Mouse (Mus musculus): ENCODE data around the gene Txnrd3. TPM values are rescaled to one million over a fixed set of nuclear protein-coding genes. Genes with fewer than 3 reads are reported as not detected.

Txnrd3 gene
- total RNA-seq (2021) = 10 to 100 TPM; 15.0 to 15.8 TPM

GRCm38 (mm10) chr6:89643798-89644270 is at the start of gene Txnrd3:
TSS of gene Txnrd3 (plus strand) at chr6:89643988.
- DNase-seq (ENCODE audit: low spot score) = peak; percentile 86
- intact Hi-C loops (cut with DNase I) = no loop called here

GRCm38 (mm10) chr6:89595018-89595776 is 48.6 kb upstream of the Txnrd3 start, which contains the start of gene Chchd6:
TSS of gene Chchd6 (minus strand) at chr6:89595652.
- peak; percentile 87 for DNase-seq (ENCODE audit: low spot score)
- intact Hi-C loops (cut with DNase I) = no loop called here

GRCm38 (mm10) chr6:89595777-89596146 is 48.0 kb upstream of the Txnrd3 start:
- intact Hi-C loops (cut with DNase I) = no loop called here
- DNase-seq (ENCODE audit: low spot score) = no peak

GRCm38 (mm10) chr6:89596510-89596909 is 47.3 kb upstream of the Txnrd3 start:
- no peak for DNase-seq (ENCODE audit: low spot score)
- intact Hi-C loops (cut with DNase I) = no loop called here

GRCm38 (mm10) chr6:89606096-89606495 is 37.7 kb upstream of the Txnrd3 start:
- no peak for DNase-seq (ENCODE audit: low spot score)
- intact Hi-C loops (cut with DNase I) = no loop called here

GRCm38 (mm10) chr6:89607999-89608398 is 35.8 kb upstream of the Txnrd3 start:
- DNase-seq (ENCODE audit: low spot score) = no peak
- intact Hi-C loops (cut with DNase I) = no loop called here

- DNase-seq (ENCODE audit: low spot score) = no peak
- intact Hi-C loops (cut with DNase I) = no loop called here
These were observed 30.3 kb upstream of the Txnrd3 start for GRCm38 (mm10) chr6:89613336-89614106.

GRCm38 (mm10) chr6:89614107-89614471 is 29.7 kb upstream of the Txnrd3 start:
- no peak for DNase-seq (ENCODE audit: low spot score)
- intact Hi-C loops (cut with DNase I) = no loop called here

GRCm38 (mm10) chr6:89614596-89615372 is 29.0 kb upstream of the Txnrd3 start:
- intact Hi-C loops (cut with DNase I) = no loop called here

GRCm38 (mm10) chr6:89615373-89615755 is 28.4 kb upstream of the Txnrd3 start:
- DNase-seq (ENCODE audit: low spot score) = no peak
- intact Hi-C loops (cut with DNase I) = no loop called here

More at GRCm38 (mm10) chr6:89614596-89615372, 29.0 kb upstream of the Txnrd3 start:
- DNase-seq (ENCODE audit: low spot score) = no peak

- no peak for DNase-seq (ENCODE audit: low spot score)
- intact Hi-C loops (cut with DNase I) = no loop called here
These were observed 21.1 kb upstream of the Txnrd3 start for GRCm38 (mm10) chr6:89622647-89623046.

GRCm38 (mm10) chr6:89628045-89628785 is 15.6 kb upstream of the Txnrd3 start:
- intact Hi-C loops (cut with DNase I) = no loop called here

GRCm38 (mm10) chr6:89631809-89632562 is 11.8 kb upstream of the Txnrd3 start:
- intact Hi-C loops (cut with DNase I) = loop anchor here (2.0 to 5.0 kb wide), 4 partner anchors 75 to 705 kb away; partner anchors contain the start of gene Plxna1
- DNase-seq (ENCODE audit: low spot score) = peak; percentile 65

More at GRCm38 (mm10) chr6:89628045-89628785, 15.6 kb upstream of the Txnrd3 start:
- DNase-seq (ENCODE audit: low spot score) = no peak

GRCm38 (mm10) chr6:89633115-89633514 is 10.7 kb upstream of the Txnrd3 start:
- DNase-seq (ENCODE audit: low spot score) = no peak
- intact Hi-C loops (cut with DNase I) = loop anchor here (2.0 to 5.0 kb wide), 3 partner anchors 270 to 706 kb away; partner anchors contain the start of gene Plxna1

- peak; percentile 29 for DNase-seq (ENCODE audit: low spot score)
- intact Hi-C loops (cut with DNase I) = loop anchor here (5.0 kb wide), 1 partner anchor 287 kb away; no protein-coding TSS in a partner anchor
These were observed 9.4 kb upstream of the Txnrd3 start for GRCm38 (mm10) chr6:89634400-89634799.

- intact Hi-C loops (cut with DNase I) = no loop called here
- no peak for DNase-seq (ENCODE audit: low spot score)
These were observed 5.8 kb upstream of the Txnrd3 start for GRCm38 (mm10) chr6:89637977-89638376.

- no peak for DNase-seq (ENCODE audit: low spot score)
- intact Hi-C loops (cut with DNase I) = no loop called here
These were observed 4.8 kb upstream of the Txnrd3 start for GRCm38 (mm10) chr6:89639025-89639424.

- DNase-seq (ENCODE audit: low spot score) = peak; percentile 87
- intact Hi-C loops (cut with DNase I) = no loop called here
These were observed 685 bp downstream of the Txnrd3 start for GRCm38 (mm10) chr6:89644271-89645075.
